In genomic region chr1:119256097-119256473, GRCm38 (mm10) we compare ENCODE assay signal across 9 mouse cellular contexts.
A peak's percentile ranks its signal among the peaks of the same experiment; 100 is the strongest.
DNase-seq lines count a peak whose midpoint lies in the region; ATAC-seq and TF ChIP-seq lines count a peak whose summit lies in the region.
"Had no signal": no experiment of that assay in that cellular context is flagged by ENCODE, and none has a peak within 500 bp of the region (broad histone marks: within the 10 kb centered on the region; RNA-seq: fewer than 3 reads in every experiment).

No protein-coding gene starts in this region.

- H3K4me1 ChIP-seq in testis, adult 2 months (ENCODE audit: control insufficient read depth, insufficient read depth, low read length), result no peaks in the 10 kb centered on the region
- no peaks in the 10 kb centered on the region for H3K4me1 ChIP-seq in lung, adult 2 months (ENCODE audit: control insufficient read depth, insufficient read depth, low read length)
- H3K4me1 ChIP-seq: limb, embryonic 12.5 days had no signal

- H3K27me3 ChIP-seq in testis, adult 2 months (ENCODE audit: control insufficient read depth, insufficient read depth, low read length), result no peaks in the 10 kb centered on the region
- H3K27me3 ChIP-seq: limb, embryonic 12.5 days had no signal

- no peak overlapping the region for H3K27ac ChIP-seq in testis, adult 2 months (ENCODE audit: control insufficient read depth, insufficient read depth, low read depth, low read length)
- H3K27ac ChIP-seq: limb, embryonic 12.5 days had no signal

- no peak for TF ChIP-seq POLR2A in testis, adult 2 months (IDR thresholded peaks at IDR 0.05; ENCODE audit: control insufficient read depth, low read depth, low read length)
- no peak for TF ChIP-seq POLR2A in lung, adult 2 months (IDR thresholded peaks at IDR 0.05; ENCODE audit: borderline replicate concordance, extremely low read depth, low read depth, low read length)

- H3K4me3 ChIP-seq in testis, adult 2 months (ENCODE audit: control insufficient read depth, low read depth, low read length), result no peak overlapping the region
- H3K4me3 ChIP-seq in lung, adult 2 months (replicated peaks; ENCODE audit: extremely low read depth, low read depth, low read length), result no peak overlapping the region
- H3K4me3 ChIP-seq: limb, embryonic 12.5 days had no signal

- ATAC-seq in frontal cortex, adult (ENCODE audit: low TSS enrichment), result peak; percentile 60

- no peak for DNase-seq in frontal cortex, postnatal 10 days (ENCODE audit: low spot score in 2 of 2)
- no peak for DNase-seq in testis, postnatal 14 days (ENCODE audit: low spot score)
- peak; percentile 25 for DNase-seq in lung, adult 2 months
- DNase-seq in testis, postnatal 10 days (ENCODE audit: low spot score), result peak; percentile 51
- no peak for DNase-seq in thymus, postnatal 14 days
- DNase-seq in heart, adult 11 months, result no peak

- WGBS in lung, adult 2 months, result 64% methylated on average over 5 of the region's 5 CpGs

- H3K36me3 ChIP-seq in testis, adult 2 months (ENCODE audit: control insufficient read depth, insufficient read depth, low read length), result no peaks in the 10 kb centered on the region
- H3K36me3 ChIP-seq: limb, embryonic 12.5 days had no signal

- peak; percentile 9; the same call in 1 of the 2 replicates for TF ChIP-seq CTCF in testis, adult 2 months (IDR thresholded peaks at IDR 0.05; ENCODE audit: control insufficient read depth, insufficient read depth, insufficient replicate concordance, low read depth, low read length)
- peak; percentile 39; the same call in 1 of the 2 replicates for TF ChIP-seq CTCF in lung, adult 2 months (IDR thresholded peaks at IDR 0.05; ENCODE audit: insufficient read depth, low read length)

Comparison
In these comparisons a context has a peak if more than half of its experiments do, and no peak if none do; other contexts are left out.
1. DNase-seq: peak in lung, adult 2 months (single experiment) and testis, postnatal 10 days (single experiment); none in frontal cortex, postnatal 10 days (0 of 2), testis, postnatal 14 days (single experiment), thymus, postnatal 14 days (single experiment) and heart, adult 11 months (single experiment).